ENCODE assay signal across 16 mouse cellular contexts in the genomic region with DNA sequence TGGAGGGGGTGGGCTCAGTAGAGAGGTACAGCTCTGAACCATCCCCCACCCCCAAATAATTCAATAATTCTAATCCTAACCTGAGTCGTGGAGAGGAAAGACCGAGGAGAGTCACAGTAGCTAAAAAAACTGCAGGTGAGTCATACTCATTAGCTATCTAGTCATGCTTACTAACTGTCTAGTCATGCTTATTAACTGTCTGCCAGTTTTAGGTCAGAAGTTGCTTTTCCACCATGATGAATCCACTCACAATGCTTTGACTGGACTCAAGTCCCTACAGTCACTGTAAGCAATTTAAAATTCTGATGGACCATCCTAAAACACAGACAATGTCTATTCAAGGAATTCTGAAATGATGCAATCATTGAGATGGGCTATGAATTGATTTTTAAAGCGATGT.
"Had no signal": no experiment of that assay in that cellular context is flagged by ENCODE, and none has a peak within 500 bp of the region (broad histone marks: within the 10 kb centered on the region; RNA-seq: fewer than 3 reads in every experiment).

No protein-coding gene starts in this region.

- H3K9me3 ChIP-seq: lung, embryonic 15.5 days; midbrain, embryonic 10.5 days; midbrain, embryonic 12.5 days; neural tube, embryonic 12.5 days had no signal

- H3K4me1 ChIP-seq: liver, embryonic 15.5 days had no signal

- ATAC-seq: liver, postnatal 0 days; lung, postnatal 0 days had no signal

- DNase-seq: liver, postnatal 0 days; lung, adult 2 months; lung, postnatal 14 days; lung, postnatal 4 days; midbrain, embryonic 14.5 days; right cerebral cortex, postnatal 14 days; spleen, adult 18-20 months; thymus, adult 18-20 months; thymus, postnatal 25 days; thymus, postnatal 4 days had no signal

- H3K4me3 ChIP-seq: liver, embryonic 15.5 days; lung, embryonic 15.5 days; midbrain, embryonic 10.5 days; midbrain, embryonic 12.5 days; neural tube, embryonic 12.5 days had no signal

- H3K36me3 ChIP-seq: liver, embryonic 15.5 days; lung, embryonic 15.5 days; midbrain, embryonic 10.5 days; midbrain, embryonic 12.5 days; neural tube, embryonic 12.5 days had no signal

- H3K27me3 ChIP-seq: liver, embryonic 15.5 days; lung, embryonic 15.5 days; neural tube, embryonic 12.5 days had no signal

- H3K9ac ChIP-seq: liver, embryonic 15.5 days; liver, postnatal 0 days; lung, embryonic 15.5 days; midbrain, embryonic 12.5 days; neural tube, embryonic 12.5 days had no signal

- H3K4me2 ChIP-seq: liver, embryonic 15.5 days; lung, embryonic 15.5 days; midbrain, embryonic 12.5 days; neural tube, embryonic 12.5 days had no signal

- H3K27ac ChIP-seq: liver, embryonic 15.5 days; lung, embryonic 15.5 days; midbrain, embryonic 10.5 days; midbrain, embryonic 12.5 days; neural tube, embryonic 12.5 days had no signal
